Mouse (Mus musculus): ENCODE results near the gene Tsc22d3. TPM values are rescaled to one million over a fixed set of nuclear protein-coding genes. Genes with fewer than 3 reads are reported as not detected.
"Not testable (repeated sequence)": the region's sequence is repeated elsewhere in the genome, so short reads cannot be mapped to it uniquely, and the experiment has no call there.

The Tsc22d3 gene
- total RNA-seq, 2 experiments from 2014 or later: 121 to 145 TPM

GRCm38 (mm10) chrX:140522071-140522765 is 78.2 kb downstream of the Tsc22d3 start:
- no peak; the same call in 1 of the 2 replicates for TF ChIP-seq CTCF (IDR thresholded peaks at IDR 0.05)
- intact Hi-C loops (cut with DNase I): no loop called here
- Histone ChIP-seq H3K4me3 (no peak overlapping the region), H3K27ac (no peak overlapping the region)
- no peak for DNase-seq (ENCODE audit: extremely low spot score in 1 of 2, low spot score in 2 of 2)

GRCm38 (mm10) chrX:140520146-140521102 is 80.0 kb downstream of the Tsc22d3 start:
- intact Hi-C loops (cut with DNase I): loop anchor here (1.0 kb wide), 1 partner anchor 9 kb away; no protein-coding TSS in a partner anchor
- peak; percentile 59 to 77 for DNase-seq (ENCODE audit: extremely low spot score in 1 of 2, low spot score in 2 of 2)
- Histone ChIP-seq H3K27ac (peak overlapping the region; percentile 28; the same call in 1 of the 2 replicates), H3K4me3 (no peak overlapping the region)
- TF ChIP-seq CTCF (IDR thresholded peaks at IDR 0.05): no peak

- Histone ChIP-seq H3K4me3 (no peak overlapping the region), H3K27ac (no peak overlapping the region)
- no peak for TF ChIP-seq CTCF (IDR thresholded peaks at IDR 0.05)
- intact Hi-C loops (cut with DNase I): no loop called here
- DNase-seq (ENCODE audit: extremely low spot score in 1 of 2, low spot score in 2 of 2): no peak
Measured at GRCm38 (mm10) chrX:140518351-140518750, 82.1 kb downstream of the Tsc22d3 start.

GRCm38 (mm10) chrX:140513379-140513778 is 87.1 kb downstream of the Tsc22d3 start:
- intact Hi-C loops (cut with DNase I): no loop called here
- Histone ChIP-seq H3K4me3 (no peak overlapping the region), H3K27ac (no peak overlapping the region)
- no peak for DNase-seq (ENCODE audit: extremely low spot score in 1 of 2, low spot score in 2 of 2)
- TF ChIP-seq CTCF (IDR thresholded peaks at IDR 0.05): no peak

GRCm38 (mm10) chrX:140511687-140512651 is 88.5 kb downstream of the Tsc22d3 start:
- no peak overlapping the region for H3K4me3 ChIP-seq
- intact Hi-C loops (cut with DNase I): loop anchor here (1.0 to 2.0 kb wide), 2 partner anchors 8 to 31 kb away; no protein-coding TSS in a partner anchor
- no peak overlapping the region for H3K27ac ChIP-seq
- no peak for DNase-seq (ENCODE audit: extremely low spot score in 1 of 2, low spot score in 2 of 2)
- no peak for TF ChIP-seq CTCF (IDR thresholded peaks at IDR 0.05)

- H3K27ac ChIP-seq: no peak overlapping the region
Measured at GRCm38 (mm10) chrX:140510696-140511429, 89.6 kb downstream of the Tsc22d3 start.

GRCm38 (mm10) chrX:140509817-140510216 is 90.6 kb downstream of the Tsc22d3 start:
- Histone ChIP-seq H3K4me3 (no peak overlapping the region), H3K27ac (no peak overlapping the region)
- TF ChIP-seq CTCF (IDR thresholded peaks at IDR 0.05): no peak
- no peak for DNase-seq (ENCODE audit: extremely low spot score in 1 of 2, low spot score in 2 of 2)
- intact Hi-C loops (cut with DNase I): loop anchor here (2.0 kb wide), 1 partner anchor 33 kb away; no protein-coding TSS in a partner anchor

More at GRCm38 (mm10) chrX:140510696-140511429, 89.6 kb downstream of the Tsc22d3 start:
- TF ChIP-seq CTCF (IDR thresholded peaks at IDR 0.05): no peak
- intact Hi-C loops (cut with DNase I): loop anchor here (1.0 to 2.0 kb wide), 2 partner anchors 9 to 32 kb away; no protein-coding TSS in a partner anchor
- no peak overlapping the region for H3K4me3 ChIP-seq
- peak; percentile 26 to 47 for DNase-seq (ENCODE audit: extremely low spot score in 1 of 2, low spot score in 2 of 2)

GRCm38 (mm10) chrX:140508791-140509190 is 91.7 kb downstream of the Tsc22d3 start:
- H3K4me3 ChIP-seq; DNase-seq (ENCODE audit: extremely low spot score in 1 of 2, low spot score in 2 of 2); H3K27ac ChIP-seq; intact Hi-C loops (cut with DNase I): not testable (repeated sequence)

GRCm38 (mm10) chrX:140507377-140507776 is 93.1 kb downstream of the Tsc22d3 start:
- H3K27ac ChIP-seq: no peak overlapping the region
- TF ChIP-seq CTCF (IDR thresholded peaks at IDR 0.05): no peak
- H3K4me3 ChIP-seq: no peak overlapping the region
- DNase-seq (ENCODE audit: extremely low spot score in 1 of 2, low spot score in 2 of 2): no peak
- intact Hi-C loops (cut with DNase I): no loop called here

GRCm38 (mm10) chrX:140506436-140507180 is 93.9 kb downstream of the Tsc22d3 start:
- no peak overlapping the region for H3K27ac ChIP-seq
- DNase-seq (ENCODE audit: extremely low spot score in 1 of 2, low spot score in 2 of 2): no peak
- no peak for TF ChIP-seq CTCF (IDR thresholded peaks at IDR 0.05)
- no peak overlapping the region for H3K4me3 ChIP-seq
- intact Hi-C loops (cut with DNase I): no loop called here

Measured in left cerebral cortex, adult 2 months (tissue).